Mouse (Mus musculus) liver, embryonic 11.5 days (tissue): Measurements from ENCODE around the gene Olfr62. TPM values are rescaled to one million over a fixed set of nuclear protein-coding genes. Genes with fewer than 3 reads are reported as not detected.

Experiments
- polyA plus RNA-seq: library from polyadenylated mRNA; unstranded; fragments of >200 nt; fragmentation: Nextera tagmentation; extraction: Ambion mirVana; gene quantifications from 2 replicates; pipeline ENCODE4 v1.2.1, GENCODE M21; 2014

Gene Olfr62
- polyA plus RNA-seq, 1 experiment from 2014 or later, result not detected

Other genes starting within 250 kb of the Olfr62 start
- gene Szt2, start 249.7 kb upstream of the Olfr62 start, polyA plus RNA-seq, result 7.5 and 10.4 TPM in 2 replicates
- gene Med8, start 249.6 kb upstream of the Olfr62 start, polyA plus RNA-seq, result 141 and 149 TPM in 2 replicates
- gene Elovl1, start 230.9 kb upstream of the Olfr62 start, polyA plus RNA-seq, result 153 and 161 TPM in 2 replicates
- gene Cdc20, start 221.6 kb upstream of the Olfr62 start, polyA plus RNA-seq, result 315 and 340 TPM in 2 replicates
- gene Mpl, start 201.4 kb upstream of the Olfr62 start, polyA plus RNA-seq, result 32.7 and 35.9 TPM in 2 replicates
- gene Tie1, start 168.9 kb upstream of the Olfr62 start, polyA plus RNA-seq, result 14.1 and 16.0 TPM in 2 replicates
- gene 2610528J11Rik, start 132.0 kb upstream of the Olfr62 start, polyA plus RNA-seq, result 4.8 and 6.1 TPM in 2 replicates
- gene Tmem125, start 114.9 kb upstream of the Olfr62 start, polyA plus RNA-seq, result 0.70 and 0.94 TPM in 2 replicates
- gene Cfap57, start 38.2 kb upstream of the Olfr62 start, polyA plus RNA-seq, result 0.82 and 0.86 TPM in 2 replicates
- gene Ebna1bp2, start 38.2 kb upstream of the Olfr62 start, polyA plus RNA-seq, result 239 and 247 TPM in 2 replicates
- gene Olfr1342, start 33.8 kb downstream of the Olfr62 start, polyA plus RNA-seq, result not detected in 2 replicates
- not detected in 2 replicates for gene Olfr1341, start 44.6 kb downstream of the Olfr62 start, polyA plus RNA-seq
- gene Olfr1340, start 61.2 kb downstream of the Olfr62 start, polyA plus RNA-seq, result not detected in 2 replicates
- not detected in 2 replicates for gene Olfr1339, start 73.2 kb downstream of the Olfr62 start, polyA plus RNA-seq
- not detected in 2 replicates for gene Olfr1338, start 99.8 kb downstream of the Olfr62 start, polyA plus RNA-seq
- not detected in 2 replicates for gene Olfr1337, start 123.6 kb downstream of the Olfr62 start, polyA plus RNA-seq
- not detected in 2 replicates for gene Olfr1335, start 151.0 kb downstream of the Olfr62 start, polyA plus RNA-seq
- gene Olfr1333, start 177.3 kb downstream of the Olfr62 start, polyA plus RNA-seq, result not detected in 2 replicates
- not detected in 2 replicates for gene Olfr1331, start 205.7 kb downstream of the Olfr62 start, polyA plus RNA-seq
- gene Olfr1330, start 229.6 kb downstream of the Olfr62 start, polyA plus RNA-seq, result not detected in 2 replicates